Mouse (Mus musculus) erythroblast, embryonic 14.5 days (primary cell): Measurements from ENCODE around the gene Cyp2j6.

Experiments used
- GATA1 ChIP-seq: IDR thresholded peaks from 2 replicates; pipeline ENCODE4 v1.6.1; 2012; ENCODE audit warnings: low read length, inconsistent platforms, mixed read lengths
- TAL1 ChIP-seq: IDR thresholded peaks from 3 replicates; pipeline ENCODE4 v1.6.1; 2012; ENCODE audit warnings: low read length, inconsistent platforms, mixed read lengths

- TF ChIP-seq GATA1 (no peak), TAL1 (no peak)
These were observed 28.1 kb upstream of the Cyp2j6 start for GRCm38 (mm10) chr4:96581425-96582088.
